Mouse (Mus musculus) hindbrain, embryonic 11.5 days (tissue): ENCODE results near the gene Lasp1. TPM values are rescaled to one million over a fixed set of nuclear protein-coding genes. Genes with fewer than 3 reads are reported as not detected.
"Not testable (repeated sequence)": the region's sequence is repeated elsewhere in the genome, so short reads cannot be mapped to it uniquely, and the experiment has no call there.

ENCODE experiments used
- ATAC-seq: fragments of 200-750 bp; cut with Nextera tagmentation; 2 replicates; pipeline ENCODE4 v1.8.0; 2017; ENCODE audit warnings: mild to moderate bottlenecking, moderate TSS enrichment, moderate library complexity; ENCODE audit not compliant: low FRiP score
- DNase-seq: peaks from one replicate; pipeline ENCODE4 v3.0.0-alpha.2; 2015; ENCODE audit warnings: low spot score
- H3K27ac ChIP-seq: fragments of 300-500 bp; sonication (generic); 2 replicates; pipeline ENCODE4 v1.5.1; 2014; ENCODE audit warnings: mild to moderate bottlenecking, low read depth, low read length
- H3K27me3 ChIP-seq: fragments of 300-500 bp; sonication (generic); 2 replicates; pipeline ENCODE4 v1.6.1; 2014; ENCODE audit warnings: mild to moderate bottlenecking, low read length, moderate library complexity, mixed read lengths; ENCODE audit not compliant: control insufficient read depth, insufficient read depth
- H3K36me3 ChIP-seq: fragments of 300-500 bp; sonication (generic); 2 replicates; pipeline ENCODE4 v1.6.1; 2014; ENCODE audit warnings: mild to moderate bottlenecking, low read length, moderate library complexity, mixed read lengths; ENCODE audit not compliant: control insufficient read depth, insufficient read depth
- H3K4me1 ChIP-seq: fragments of 300-500 bp; sonication (generic); replicated peaks from 2 replicates; pipeline ENCODE4 v1.6.1; 2014; ENCODE audit warnings: low read length, mixed read lengths; ENCODE audit not compliant: control insufficient read depth, insufficient read depth
- H3K4me2 ChIP-seq: fragments of 300-500 bp; sonication (generic); replicated peaks from 2 replicates; pipeline ENCODE4 v1.6.1; 2014; ENCODE audit warnings: mild to moderate bottlenecking, low read depth, low read length
- H3K4me3 ChIP-seq: fragments of 300-500 bp; sonication (generic); 2 replicates; pipeline ENCODE4 v1.5.1; 2014; ENCODE audit warnings: low read depth, low read length
- H3K9ac ChIP-seq: fragments of 300-500 bp; sonication (generic); 2 replicates; pipeline ENCODE4 v1.6.1; 2014; ENCODE audit warnings: low read depth, low read length
- H3K9me3 ChIP-seq: fragments of 300-500 bp; sonication (generic); 2 replicates; pipeline ENCODE4 v1.6.1; 2016; ENCODE audit warnings: low read length; ENCODE audit not compliant: control insufficient read depth
- WGBS: fragments of 180-500 bp; shearing (Covaris S2); extraction: QIAGEN DNeasy Blood & Tissue Kit; methylation state at CpG from one replicate; pipeline ENCODE4 v1.1.7; 2014; 5-methylcytosine and 5-hydroxymethylcytosine counted together
- polyA plus RNA-seq: library from polyadenylated mRNA; unstranded; fragments of >200 nt; fragmentation: Nextera tagmentation; extraction: Ambion mirVana; gene quantifications from 2 replicates; pipeline ENCODE4 v1.2.1, GENCODE M21; 2014

The Lasp1 gene
- polyA plus RNA-seq, 1 experiment from 2014 or later = 45.8 TPM

DNA sequence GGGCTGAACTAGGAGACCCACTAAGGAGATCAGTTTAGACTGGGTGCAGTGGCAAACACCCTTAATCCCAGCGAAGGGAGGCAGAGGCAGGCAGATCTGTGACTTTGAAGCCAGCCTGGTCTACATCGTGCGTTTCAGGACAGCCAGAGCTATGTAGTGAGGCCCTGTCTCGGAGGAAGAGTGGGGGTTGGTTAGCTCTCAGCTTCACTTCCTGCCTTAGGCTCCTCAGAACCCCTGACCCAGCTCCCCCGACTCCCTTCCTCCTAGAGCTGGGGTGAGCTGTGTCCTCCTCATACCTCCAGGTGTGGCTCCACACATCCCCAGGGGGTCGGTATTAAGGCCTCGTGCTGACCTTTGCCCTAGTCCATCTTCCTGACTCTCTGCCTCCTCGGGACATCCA, 37.7 kb downstream of the Lasp1 start:
- Histone ChIP-seq H3K9me3 (no peaks in the 10 kb centered on the region), H3K36me3 (peaks cover 3% of the 10 kb centered on the region; the same call in 1 of the 2 replicates), H3K4me3 (no peak overlapping the region), H3K4me2 (no peak overlapping the region), H3K27ac (no peak overlapping the region), H3K27me3 (no peaks in the 10 kb centered on the region), H3K9ac (no peak overlapping the region), H3K4me1 (no peaks in the 10 kb centered on the region; the same call in 1 of the 2 replicates)
- ATAC-seq = no peak
- no peak for DNase-seq
- 58% methylated on average over 8 of the region's 8 CpGs for WGBS

GRCm38 (mm10) chr11:97837051-97837450, 38.3 kb downstream of the Lasp1 start:
- not testable (repeated sequence) for DNase-seq, H3K9ac ChIP-seq, H3K4me1 ChIP-seq, H3K36me3 ChIP-seq, ATAC-seq, H3K4me2 ChIP-seq, H3K27ac ChIP-seq, H3K4me3 ChIP-seq, H3K27me3 ChIP-seq, H3K9me3 ChIP-seq
- 66% methylated on average over 9 of the region's 9 CpGs for WGBS

DNA sequence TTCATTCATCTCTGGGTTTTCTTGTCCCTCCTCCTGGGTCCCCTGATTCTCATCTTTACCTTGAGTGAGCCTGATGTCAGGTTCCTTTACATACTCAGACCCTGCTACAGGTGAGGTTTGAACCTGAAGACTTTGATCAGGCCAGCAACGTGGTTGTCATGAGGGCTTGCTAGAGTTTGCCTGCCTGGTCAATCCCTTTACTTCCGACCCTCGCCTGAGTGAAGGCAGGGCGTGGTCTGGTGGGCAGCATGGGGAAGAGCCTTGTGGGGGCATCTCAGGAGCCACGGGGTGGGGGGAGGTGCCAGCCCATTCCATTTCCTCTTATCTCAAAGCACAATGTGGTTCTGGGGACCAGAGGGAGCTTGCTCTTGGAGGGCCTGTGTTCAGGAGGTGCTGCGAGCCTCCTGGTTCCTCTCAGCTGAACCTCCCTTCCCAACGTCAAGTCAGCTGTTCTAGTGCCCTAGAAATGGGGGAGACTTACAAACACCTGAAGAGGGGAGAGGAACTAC, 38.9 kb downstream of the Lasp1 start:
- H3K4me1 ChIP-seq = no peaks in the 10 kb centered on the region; the same call in 1 of the 2 replicates
- H3K36me3 ChIP-seq = peaks cover 3% of the 10 kb centered on the region; the same call in 1 of the 2 replicates
- no peak overlapping the region for H3K27ac ChIP-seq
- no peak for ATAC-seq
- no peak overlapping the region for H3K4me2 ChIP-seq
- H3K27me3 ChIP-seq = no peaks in the 10 kb centered on the region
- H3K4me3 ChIP-seq = no peak overlapping the region
- 76% methylated on average over 7 of the region's 7 CpGs for WGBS
- H3K9ac ChIP-seq = no peak overlapping the region
- no peak for DNase-seq
- H3K9me3 ChIP-seq = no peaks in the 10 kb centered on the region

DNA sequence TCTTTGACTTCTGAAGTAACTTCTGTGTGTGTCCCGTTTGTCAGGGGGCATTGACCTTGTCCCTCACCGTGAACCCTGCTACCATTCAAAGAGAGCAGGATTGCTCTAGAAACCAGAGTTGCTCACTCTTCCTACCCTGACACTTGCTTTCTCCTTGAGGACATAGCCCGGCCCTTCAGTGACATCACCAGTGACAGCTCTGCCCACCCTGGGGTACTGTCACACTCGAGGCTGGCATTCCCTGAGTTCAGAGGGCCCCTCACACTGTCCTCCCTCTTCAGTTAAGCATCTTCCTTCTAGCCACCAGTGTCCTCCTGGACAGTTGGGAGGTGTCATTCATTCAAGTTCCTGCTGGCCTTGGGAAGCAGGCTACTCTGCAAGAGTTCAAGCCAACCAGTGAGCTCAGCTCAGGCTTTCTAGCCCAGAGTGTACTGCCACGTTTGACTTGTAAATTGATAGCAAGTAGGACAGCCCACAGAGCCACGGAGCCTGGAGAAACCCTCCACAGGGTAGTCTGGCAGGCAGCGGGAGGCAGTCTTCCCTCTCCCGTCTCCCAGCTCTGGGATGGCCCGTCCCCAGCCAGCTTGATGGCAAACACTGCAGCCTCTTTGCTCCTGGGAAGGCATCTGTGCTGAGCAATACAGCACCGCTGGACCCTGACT, 40.1 kb downstream of the Lasp1 start:
- Histone ChIP-seq H3K9ac (no peak overlapping the region), H3K36me3 (peaks cover 3% of the 10 kb centered on the region; the same call in 1 of the 2 replicates), H3K4me1 (no peaks in the 10 kb centered on the region; the same call in 1 of the 2 replicates), H3K27ac (0 out of 2 replicates have a peak overlapping the region, but pooled peaks have one; percentile 36), H3K4me3 (no peak overlapping the region), H3K9me3 (no peaks in the 10 kb centered on the region), H3K4me2 (no peak overlapping the region), H3K27me3 (no peaks in the 10 kb centered on the region)
- WGBS = 38% methylated on average over 10 of the region's 10 CpGs
- ATAC-seq (no peak), DNase-seq (no peak)

DNA sequence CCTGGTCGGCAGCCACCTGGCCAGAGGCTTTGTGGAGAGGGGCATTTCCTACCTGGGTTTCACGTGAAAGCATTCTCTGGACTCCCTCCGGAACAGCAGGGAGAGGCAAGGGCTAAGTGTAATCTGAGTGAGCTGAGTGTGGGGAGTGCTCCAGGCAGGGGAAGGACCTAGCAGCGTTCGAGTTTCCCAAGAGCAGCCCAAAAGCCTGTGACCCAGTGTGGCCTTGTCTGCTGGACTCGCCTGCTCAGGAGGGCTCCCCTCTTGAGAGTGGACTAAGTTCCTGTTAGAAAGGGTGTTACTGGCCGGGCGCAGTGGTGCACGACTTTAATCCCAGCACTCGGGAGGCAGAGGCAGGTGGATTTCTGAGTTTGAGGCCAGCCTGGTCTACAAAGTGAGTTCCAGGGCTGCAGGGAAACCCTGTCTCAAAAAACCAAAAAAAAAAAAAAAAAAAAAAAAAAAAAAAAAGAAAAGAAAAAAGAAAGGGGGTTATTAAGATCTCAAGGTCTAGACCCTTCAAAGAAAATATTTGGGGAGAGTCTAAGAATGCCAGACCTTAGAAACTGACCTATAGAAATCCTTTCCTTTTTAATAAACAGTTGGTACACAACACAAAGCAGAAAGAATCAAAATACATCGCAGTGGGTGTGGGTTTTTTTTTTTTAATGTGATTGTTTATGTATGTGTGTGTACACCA, 40.8 kb downstream of the Lasp1 start:
- Histone ChIP-seq H3K9me3 (no peaks in the 10 kb centered on the region), H3K27me3 (no peaks in the 10 kb centered on the region), H3K4me2 (no peak overlapping the region), H3K9ac (no peak overlapping the region), H3K4me1 (no peaks in the 10 kb centered on the region; the same call in 1 of the 2 replicates), H3K36me3 (peaks cover 1% of the 10 kb centered on the region; the same call in 1 of the 2 replicates), H3K4me3 (no peak overlapping the region), H3K27ac (0 out of 2 replicates have a peak overlapping the region, but pooled peaks have one; percentile 36)
- 51% methylated on average over 11 of the region's 11 CpGs for WGBS
- ATAC-seq (no peak), DNase-seq (no peak)

DNA sequence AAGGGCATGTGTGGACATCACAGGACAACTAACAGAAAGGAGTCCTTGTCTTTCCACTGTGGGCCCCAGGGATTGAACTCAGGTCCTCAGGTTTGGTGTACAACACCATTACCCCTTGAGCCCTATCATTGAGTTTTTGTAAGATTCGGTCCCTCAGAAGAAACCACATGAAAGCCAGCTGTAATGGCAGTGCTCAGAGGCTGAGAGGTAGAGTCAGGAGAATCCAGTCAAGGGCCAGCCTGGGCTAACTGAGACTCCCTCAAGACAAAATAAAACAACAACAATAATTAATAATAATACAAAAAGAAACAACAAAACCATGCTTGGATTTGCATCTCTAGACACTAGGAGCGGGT, 41.3 kb downstream of the Lasp1 start:
- Histone ChIP-seq H3K36me3 (no peaks in the 10 kb centered on the region; the same call in 1 of the 2 replicates), H3K9me3 (no peaks in the 10 kb centered on the region), H3K4me3 (no peak overlapping the region), H3K27me3 (no peaks in the 10 kb centered on the region), H3K27ac (no peak overlapping the region), H3K4me1 (no peaks in the 10 kb centered on the region; the same call in 1 of the 2 replicates), H3K9ac (no peak overlapping the region), H3K4me2 (peak overlapping the region; percentile 31; the same call in 1 of the 2 replicates)
- ATAC-seq = no peak
- no peak for DNase-seq
- 61% methylated on average over 2 of the region's 2 CpGs for WGBS

- H3K27ac ChIP-seq = peak within 1 kb of the TSS; percentile 78
- no peaks in the 10 kb centered on the region; the same call in 1 of the 2 replicates for H3K4me1 ChIP-seq
- peak within 1 kb of the TSS; percentile 31 for H3K4me2 ChIP-seq
- ATAC-seq = peak; percentile 49
- peak; percentile 65 for DNase-seq
- H3K27me3 ChIP-seq = no peaks in the 10 kb centered on the region
- no peaks in the 10 kb centered on the region for H3K9me3 ChIP-seq
- H3K9ac ChIP-seq = peak within 1 kb of the TSS; percentile 73
- H3K4me3 ChIP-seq = peak within 1 kb of the TSS; percentile 53
- WGBS = 4% methylated on average over 6 of the region's 6 CpGs
- no peaks in the 10 kb centered on the region; the same call in 1 of the 2 replicates for H3K36me3 ChIP-seq
These were observed 41.7 kb downstream of the Lasp1 start, which contains the start of gene B230217C12Rik for GRCm38 (mm10) chr11:97840539-97840954. TSS of gene B230217C12Rik (plus strand) at chr11:97840780.

DNA sequence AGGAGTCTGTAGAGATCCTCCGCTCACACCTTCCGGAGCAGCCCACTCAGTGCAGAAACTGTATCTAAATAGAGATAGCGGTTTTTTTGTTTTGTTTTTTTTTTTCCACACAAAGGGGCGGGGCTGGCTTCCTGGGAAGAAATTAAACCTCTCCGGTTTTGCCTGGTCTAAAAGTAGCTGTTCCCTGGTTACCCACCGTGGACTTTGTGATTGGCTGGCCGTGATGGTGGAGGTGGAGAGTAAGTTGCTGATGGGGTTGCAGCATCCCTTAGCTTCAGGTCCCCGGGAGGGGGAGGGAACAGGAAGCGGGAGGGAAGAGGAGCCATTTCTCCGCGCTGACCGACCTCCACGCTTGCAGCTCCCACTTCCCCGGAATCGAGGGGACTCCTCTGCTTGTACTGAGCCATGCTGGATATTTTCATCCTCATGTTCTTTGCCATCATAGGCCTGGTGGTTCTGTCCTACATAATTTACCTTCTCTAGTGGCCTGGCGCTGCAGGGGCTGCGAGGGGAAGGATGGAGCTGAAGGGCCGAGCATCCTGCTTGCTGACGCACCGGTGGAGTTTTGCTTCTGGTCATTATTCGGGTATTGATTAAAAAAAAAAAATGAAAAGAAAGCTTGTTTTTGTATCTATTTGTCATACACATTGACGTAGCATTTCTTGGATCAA, 42.3 kb downstream of the Lasp1 start:
- peak overlapping the region; percentile 31 for H3K4me2 ChIP-seq
- peak; percentile 71 for ATAC-seq
- H3K27me3 ChIP-seq = no peaks in the 10 kb centered on the region
- peak; percentile 84 for DNase-seq
- H3K36me3 ChIP-seq = no peaks in the 10 kb centered on the region
- WGBS = 1% methylated on average over 22 of the region's 22 CpGs
- H3K27ac ChIP-seq = peak overlapping the region; percentile 78
- H3K9ac ChIP-seq = peak overlapping the region; percentile 73
- no peaks in the 10 kb centered on the region; the same call in 1 of the 2 replicates for H3K4me1 ChIP-seq
- H3K9me3 ChIP-seq = no peaks in the 10 kb centered on the region
- H3K4me3 ChIP-seq = peak overlapping the region; percentile 53
